Mouse (Mus musculus): ENCODE data around the gene Slc16a8.

Slc16a8 gene

DNA sequence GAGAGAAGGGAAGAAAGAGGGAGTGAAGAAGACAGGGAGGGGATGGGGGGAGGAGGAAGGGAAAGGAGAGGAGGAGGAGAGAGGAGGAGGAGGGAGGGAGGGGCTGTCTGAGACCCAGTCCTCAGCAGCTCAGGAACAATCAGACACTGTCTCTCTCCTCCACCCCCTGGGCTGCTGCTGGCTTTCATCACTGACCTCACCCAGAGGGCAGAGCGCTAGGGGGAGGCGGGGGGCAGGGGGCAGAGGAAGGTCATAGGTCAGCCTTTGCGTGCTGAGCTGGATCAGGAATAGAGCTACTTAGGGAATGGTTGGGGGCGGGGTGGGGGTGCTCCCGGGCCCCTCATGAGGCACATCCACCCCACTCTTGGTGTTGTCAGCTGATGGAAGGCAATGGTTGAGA is 30.9 kb downstream of the Slc16a8 start:
- ATAC-seq (ENCODE audit: insufficient number of reproducible peaks, low FRiP score, low TSS enrichment) = no peak

DNA sequence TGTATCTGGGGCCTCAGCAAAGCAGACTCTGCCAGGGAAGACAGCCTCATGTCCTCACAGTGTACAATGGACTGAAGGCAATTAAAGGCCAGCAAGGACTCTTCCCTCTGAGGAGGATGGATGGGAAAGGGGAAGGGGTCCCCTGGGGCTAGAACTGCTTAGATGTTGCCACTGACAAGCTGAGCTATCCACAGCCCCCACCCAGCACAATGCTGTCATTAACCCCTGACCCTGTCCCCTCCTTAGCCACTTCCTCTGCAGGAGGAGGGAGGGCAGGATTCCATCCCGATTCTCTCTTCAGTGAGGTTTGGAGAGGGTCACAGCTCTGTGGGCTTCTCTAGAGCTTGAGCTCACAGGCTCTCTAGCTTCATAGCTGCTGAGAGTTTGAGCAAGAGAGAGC is 35.0 kb downstream of the Slc16a8 start:
- ATAC-seq (ENCODE audit: insufficient number of reproducible peaks, low FRiP score, low TSS enrichment) = no peak

DNA sequence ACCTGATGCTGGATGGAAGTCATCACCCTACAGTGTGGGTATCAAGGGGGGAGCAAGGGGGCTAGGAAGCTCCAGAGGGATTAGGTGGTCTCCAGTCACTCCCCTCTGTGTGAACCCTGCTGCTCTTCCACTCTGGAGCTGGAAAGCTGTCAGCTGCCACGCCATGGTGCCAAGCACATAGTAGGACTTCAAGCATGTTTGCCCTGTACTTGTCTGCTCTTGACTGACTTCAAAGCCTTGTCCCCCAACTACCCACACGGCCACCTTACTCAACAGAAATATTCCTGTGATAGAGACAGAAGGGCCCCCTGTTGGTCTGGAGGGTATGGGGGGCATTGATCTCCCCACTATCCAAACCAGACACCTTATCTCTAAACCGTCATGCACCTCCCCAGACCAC is 38.4 kb downstream of the Slc16a8 start:
- ATAC-seq (ENCODE audit: insufficient number of reproducible peaks, low FRiP score, low TSS enrichment) = no peak

DNA sequence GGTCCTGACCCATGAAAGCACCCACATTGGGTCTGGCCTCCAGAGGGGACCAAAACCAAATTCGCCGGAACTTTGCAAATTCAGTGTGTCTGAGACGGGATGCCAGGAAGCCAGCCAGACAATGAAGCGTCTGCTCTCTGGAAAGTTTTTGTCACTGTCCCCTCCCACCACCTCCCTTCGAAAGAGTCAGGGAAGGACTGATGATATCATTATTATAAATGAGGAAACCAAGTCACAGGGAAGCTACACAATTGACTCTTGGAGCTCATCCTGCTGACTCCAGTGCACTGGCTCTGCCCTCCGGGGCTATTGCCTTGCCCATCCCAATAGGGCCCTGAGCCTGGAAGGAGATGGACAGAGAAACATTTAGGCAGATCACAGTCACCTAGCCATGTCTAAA is 41.0 kb downstream of the Slc16a8 start:
- ATAC-seq (ENCODE audit: insufficient number of reproducible peaks, low FRiP score, low TSS enrichment) = no peak

DNA sequence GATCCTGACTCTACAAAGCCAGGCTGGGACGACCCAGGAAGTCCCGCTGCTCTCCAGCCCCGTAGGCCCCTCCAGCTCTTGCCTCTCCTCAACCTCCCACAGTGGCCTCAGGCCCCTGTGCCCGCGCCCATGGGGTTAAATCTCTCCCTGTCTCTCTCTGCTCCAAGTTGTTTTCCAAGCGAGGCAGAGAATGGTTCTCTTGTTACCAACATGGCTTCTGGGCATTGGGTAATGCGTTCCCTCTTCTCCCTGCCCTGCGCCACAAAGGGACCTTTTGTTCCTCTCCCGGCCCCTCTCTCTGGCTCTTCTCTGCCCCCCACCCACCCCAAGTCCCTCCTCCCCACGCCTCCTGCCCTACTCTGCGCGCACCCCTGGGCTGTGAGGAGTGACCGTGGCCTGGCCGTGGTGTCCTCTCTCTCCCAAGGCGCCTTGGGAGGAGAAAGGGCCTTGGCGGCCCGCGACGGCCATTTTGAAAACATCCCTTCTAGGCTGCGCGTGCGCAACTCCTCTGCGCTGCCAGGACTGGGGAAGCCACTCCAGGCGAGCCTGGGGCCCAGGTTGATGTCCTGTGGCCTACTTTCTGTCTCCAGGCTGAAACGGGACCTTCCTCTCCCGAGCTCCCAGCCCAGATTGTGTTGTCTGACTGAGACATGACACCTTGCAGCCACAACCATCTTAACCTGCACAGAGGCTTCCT is 41.7 kb downstream of the Slc16a8 start:
- ATAC-seq (ENCODE audit: insufficient number of reproducible peaks, low FRiP score, low TSS enrichment) = no peak

DNA sequence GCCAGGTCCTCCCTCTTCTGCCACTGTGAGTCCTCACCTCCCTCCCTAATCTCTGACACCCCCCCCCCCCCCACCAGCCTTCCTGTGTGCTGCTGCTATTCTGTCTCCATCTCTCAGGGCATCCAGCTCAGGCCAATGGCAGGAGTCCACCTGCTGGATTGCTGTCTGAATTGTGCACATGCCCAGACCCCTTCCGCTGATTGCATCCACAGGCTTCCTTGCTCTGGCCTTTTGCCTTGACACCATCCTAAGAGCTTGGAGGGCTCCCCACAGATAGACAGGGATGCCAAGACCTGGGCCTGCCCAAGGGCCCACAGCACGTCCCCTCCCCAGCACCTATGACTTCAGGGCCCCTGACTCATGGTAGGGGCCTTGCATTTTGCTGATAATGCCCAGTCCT is 44.2 kb downstream of the Slc16a8 start:
- no peak for ATAC-seq (ENCODE audit: insufficient number of reproducible peaks, low FRiP score, low TSS enrichment)

DNA sequence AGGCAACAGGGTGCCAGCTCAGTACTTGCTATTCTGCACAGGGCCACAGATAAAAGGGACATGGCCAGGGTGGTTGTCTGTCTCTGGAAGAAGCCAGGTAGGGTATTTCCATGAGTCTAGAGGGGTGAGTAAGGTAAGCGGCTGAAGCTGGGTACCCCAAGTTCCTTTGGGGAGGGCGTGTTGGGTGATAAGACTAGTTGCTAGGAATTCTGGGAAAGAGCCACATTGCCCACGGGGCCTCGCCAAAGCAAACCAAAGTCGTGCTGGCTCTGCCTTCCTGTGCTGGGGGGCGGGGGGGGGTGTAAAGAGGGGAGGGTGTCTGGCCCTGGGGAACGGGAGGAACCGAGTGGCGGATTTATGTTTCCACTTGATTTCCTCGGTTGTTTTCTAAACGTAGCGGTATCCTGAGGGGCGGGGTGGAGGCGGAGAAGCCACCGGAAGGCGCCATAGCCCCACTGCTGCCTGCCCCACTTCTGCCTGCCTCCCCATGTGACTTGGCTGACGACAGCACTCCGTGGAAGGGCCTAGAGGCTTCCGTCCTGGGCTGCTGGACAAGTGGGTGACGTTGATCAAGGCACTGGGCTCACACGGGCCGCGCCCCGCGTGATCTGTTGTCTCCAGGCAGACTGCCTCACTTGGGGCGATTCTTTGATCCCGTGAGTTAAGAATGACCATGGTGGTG is 45.7 kb downstream of the Slc16a8 start:
- no peak for ATAC-seq (ENCODE audit: insufficient number of reproducible peaks, low FRiP score, low TSS enrichment)

DNA sequence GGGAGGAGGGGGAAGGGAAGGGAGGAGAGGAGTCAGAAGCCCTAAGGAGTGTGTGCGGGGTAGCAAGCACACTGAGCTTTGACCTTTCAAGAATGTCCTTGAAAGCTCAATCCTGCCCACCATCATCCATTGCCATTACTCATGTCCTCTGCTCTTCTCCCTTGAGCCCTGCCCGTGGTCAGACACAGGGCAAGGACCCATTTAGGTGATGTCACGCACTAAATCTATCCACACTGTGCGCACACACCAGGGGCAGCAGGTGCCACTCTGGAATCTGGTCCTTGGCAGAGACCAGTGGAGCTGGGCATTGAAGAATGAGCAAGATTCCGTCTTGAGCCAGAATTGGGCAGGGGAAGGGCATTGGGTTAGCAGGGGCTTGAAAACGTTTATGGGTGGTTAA is 46.4 kb downstream of the Slc16a8 start:
- no peak for ATAC-seq (ENCODE audit: insufficient number of reproducible peaks, low FRiP score, low TSS enrichment)

DNA sequence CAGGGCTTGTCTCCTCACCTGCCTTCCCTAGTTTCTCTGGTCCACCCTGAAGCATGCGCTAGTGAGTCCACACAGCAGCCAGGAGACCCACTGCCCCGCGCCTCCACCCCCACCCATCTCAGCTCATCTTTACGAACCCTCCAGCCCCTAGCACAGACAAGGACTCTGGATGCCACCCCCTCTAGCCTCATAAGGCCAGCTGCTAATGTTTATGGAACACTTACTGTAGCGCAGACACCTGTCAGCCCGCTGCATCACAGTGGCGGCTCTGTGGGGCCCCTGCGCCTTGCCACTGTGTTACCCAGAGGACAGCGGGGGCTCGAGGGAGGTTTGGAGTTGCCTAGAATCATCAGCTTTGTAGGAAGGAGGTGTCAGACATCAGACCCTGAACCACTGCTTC is 52.0 kb downstream of the Slc16a8 start:
- ATAC-seq (ENCODE audit: insufficient number of reproducible peaks, low FRiP score, low TSS enrichment) = no peak

DNA sequence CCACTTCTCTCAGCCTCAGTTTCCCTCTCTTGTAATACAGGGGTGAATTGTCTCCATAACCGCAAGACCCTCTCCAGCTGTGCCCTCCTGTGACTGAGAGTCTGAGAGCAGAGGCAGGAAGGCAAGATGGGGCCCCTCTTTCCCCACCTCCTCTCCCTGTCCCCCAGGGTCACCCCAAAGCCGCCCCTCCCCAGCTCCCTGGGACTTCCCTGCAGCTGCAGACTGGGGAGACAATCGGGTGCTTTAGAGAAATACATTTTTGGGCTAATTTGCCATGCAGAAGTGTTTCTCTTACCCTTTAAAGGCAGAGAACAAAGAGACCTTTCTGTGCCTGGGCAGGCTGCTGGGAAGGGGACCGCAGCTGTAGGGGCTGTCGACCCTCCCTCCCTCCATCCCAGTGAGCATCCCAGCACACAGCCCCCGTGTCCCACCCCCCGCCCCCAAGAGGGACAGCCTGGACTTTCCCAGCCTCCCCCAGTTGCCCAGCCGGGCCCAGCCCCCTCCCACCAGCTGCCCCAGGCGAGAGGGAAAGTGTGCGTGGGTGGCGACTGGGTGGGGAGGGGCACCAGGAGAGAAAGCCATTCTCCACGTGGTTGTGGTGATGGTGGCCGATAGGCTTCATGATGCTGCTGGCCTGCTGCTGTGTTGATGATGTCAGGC is 52.9 kb downstream of the Slc16a8 start:
- ATAC-seq (ENCODE audit: insufficient number of reproducible peaks, low FRiP score, low TSS enrichment) = no peak
